Mouse (Mus musculus) neural tube, embryonic 15.5 days (tissue): ENCODE results near the gene Ptpn3. TPM values are rescaled to one million over a fixed set of nuclear protein-coding genes. Genes with fewer than 3 reads are reported as not detected.
"Not testable (repeated sequence)": the region's sequence is repeated elsewhere in the genome, so short reads cannot be mapped to it uniquely, and the experiment has no call there.

ENCODE experiments used
- ATAC-seq: fragments of 200-750 bp; cut with Nextera tagmentation; 2 replicates; pipeline ENCODE4 v1.8.0; 2017; ENCODE audit warnings: mild to moderate bottlenecking, moderate TSS enrichment, moderate library complexity; ENCODE audit not compliant: low FRiP score
- H3K27ac ChIP-seq: fragments of 300-500 bp; sonication (generic); replicated peaks from 2 replicates; pipeline ENCODE4 v1.5.1; 2015; ENCODE audit warnings: mild to moderate bottlenecking, inconsistent platforms
- H3K27me3 ChIP-seq: fragments of 300-500 bp; sonication (generic); replicated peaks from 2 replicates; pipeline ENCODE4 v1.6.1; 2015; ENCODE audit warnings: inconsistent platforms
- H3K36me3 ChIP-seq: fragments of 300-500 bp; sonication (generic); 2 replicates; pipeline ENCODE4 v1.6.1; 2015; ENCODE audit warnings: inconsistent platforms
- H3K4me1 ChIP-seq: fragments of 300-500 bp; sonication (generic); 2 replicates; pipeline ENCODE4 v1.6.1; 2015; ENCODE audit warnings: inconsistent platforms
- H3K4me2 ChIP-seq: fragments of 300-500 bp; sonication (generic); 2 replicates; pipeline ENCODE4 v1.6.1; 2015; ENCODE audit warnings: inconsistent platforms, mild to moderate bottlenecking, moderate library complexity
- H3K4me3 ChIP-seq: fragments of 300-500 bp; sonication (generic); replicated peaks from 2 replicates; pipeline ENCODE4 v1.5.1; 2015; ENCODE audit warnings: mild to moderate bottlenecking, inconsistent platforms
- H3K9ac ChIP-seq: fragments of 300-500 bp; sonication (generic); replicated peaks from 2 replicates; pipeline ENCODE4 v1.6.1; 2015; ENCODE audit warnings: mild to moderate bottlenecking, inconsistent platforms
- H3K9me3 ChIP-seq: fragments of 300-500 bp; sonication (generic); replicated peaks from 2 replicates; pipeline ENCODE4 v1.6.1; 2016; ENCODE audit warnings: inconsistent platforms
- WGBS: fragments of 180-500 bp; shearing (Covaris S2); methylation state at CpG from one replicate; pipeline ENCODE4 v1.1.7; 2015; ENCODE audit warnings: mixed read lengths; 5-methylcytosine and 5-hydroxymethylcytosine counted together
- polyA plus RNA-seq: library from polyadenylated mRNA; unstranded; fragments of >200 nt; fragmentation: Nextera tagmentation; extraction: Ambion mirVana; gene quantifications from 2 replicates; pipeline ENCODE4 v1.2.1, GENCODE M21; 2015

Gene Ptpn3
- polyA plus RNA-seq, 1 experiment from 2014 or later = 3.9 TPM

DNA sequence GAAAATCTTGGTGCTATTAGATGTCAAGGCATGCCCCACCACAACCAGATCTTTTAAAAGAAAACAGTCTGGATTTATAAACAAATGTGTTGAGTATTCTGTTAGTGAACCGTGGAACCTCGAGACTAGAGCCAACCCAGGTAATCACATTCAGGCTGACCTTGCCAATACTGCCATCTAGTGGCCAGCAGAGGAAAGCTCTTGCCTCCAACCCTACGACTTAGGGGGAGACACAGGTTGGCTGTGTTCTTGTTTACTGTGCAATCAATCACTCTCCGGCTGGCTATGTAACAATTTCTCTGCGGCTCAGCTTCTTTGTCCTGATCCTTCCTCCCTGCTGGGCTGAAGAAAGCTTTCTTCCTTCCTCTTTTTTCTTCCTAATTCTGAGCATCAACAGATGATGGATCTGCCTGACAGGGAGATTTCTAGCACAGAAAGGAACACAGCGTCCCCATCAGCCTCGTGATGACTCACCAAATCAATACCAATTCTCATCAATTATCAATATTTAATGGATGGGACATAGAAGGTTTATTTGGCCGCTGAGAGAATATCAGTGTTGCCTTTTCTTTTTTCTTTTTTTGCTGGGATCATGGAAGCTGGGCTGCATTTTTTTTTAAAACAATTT lies 26.4 kb downstream of the Ptpn3 start:
- Histone ChIP-seq H3K27ac (no peak overlapping the region; the same call in 1 of the 2 replicates), H3K4me1 (peaks cover 18% of the 10 kb centered on the region)
- 4% methylated on average over 8 of the region's 8 CpGs for WGBS

DNA sequence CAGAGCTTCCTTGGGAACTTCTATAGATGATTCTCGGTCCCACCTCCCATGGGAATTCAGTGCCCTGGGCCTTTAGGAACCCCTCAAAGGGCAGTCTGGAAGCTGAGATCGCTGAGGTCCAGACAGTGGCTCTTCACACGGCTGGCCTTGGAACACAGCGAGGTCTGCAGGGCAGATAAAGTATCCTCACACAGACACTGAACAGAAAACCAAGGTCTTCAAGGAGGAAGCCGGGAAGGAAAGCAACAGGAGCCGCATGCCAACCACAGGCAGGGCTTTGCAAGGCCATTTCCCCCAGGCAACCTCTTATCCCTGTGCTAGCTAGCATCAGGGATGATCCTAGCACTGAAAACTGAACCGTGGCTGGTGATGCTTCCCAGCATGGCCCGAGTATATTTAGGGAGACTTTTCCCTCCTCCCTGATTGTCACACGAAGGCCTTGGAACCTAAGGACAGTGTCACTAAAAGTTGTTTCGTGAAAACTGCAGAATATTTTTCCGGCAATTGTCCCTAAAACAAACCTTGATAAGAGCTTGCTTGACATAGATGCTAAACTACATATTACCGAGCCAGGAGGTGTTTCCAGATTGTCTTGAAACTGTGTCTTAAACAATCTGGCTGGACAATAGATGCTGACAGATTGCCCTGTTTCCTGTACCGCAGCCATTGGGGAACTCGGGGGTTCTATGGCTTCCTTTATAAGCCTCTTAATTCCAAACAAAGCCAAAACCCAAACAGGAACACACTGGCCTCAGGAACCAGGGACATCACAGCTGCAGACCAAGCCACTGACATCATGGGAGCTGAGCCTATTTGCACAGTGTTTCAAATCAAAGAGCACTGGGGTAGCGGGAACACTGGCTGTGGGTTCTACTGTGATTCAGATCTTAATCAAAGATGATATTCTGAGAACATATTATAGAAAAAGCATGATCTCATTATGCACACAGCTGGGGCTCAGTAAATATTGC lies 27.8 kb downstream of the Ptpn3 start:
- 46% methylated on average over 15 of the region's 15 CpGs for WGBS
- ATAC-seq = no peak
- H3K9ac ChIP-seq = no peak overlapping the region
- H3K4me3 ChIP-seq = no peak overlapping the region
- H3K27me3 ChIP-seq = no peaks in the 10 kb centered on the region
- no peak overlapping the region for H3K4me2 ChIP-seq
- no peaks in the 10 kb centered on the region for H3K9me3 ChIP-seq
- peaks cover 15% of the 10 kb centered on the region for H3K4me1 ChIP-seq
- no peak overlapping the region for H3K27ac ChIP-seq
- no peaks in the 10 kb centered on the region for H3K36me3 ChIP-seq

More for the DNA sequence above, 26.4 kb downstream of the Ptpn3 start:
- no peak overlapping the region for H3K9ac ChIP-seq
- no peaks in the 10 kb centered on the region for H3K27me3 ChIP-seq
- H3K4me2 ChIP-seq = peak overlapping the region; percentile 32; the same call in 1 of the 2 replicates
- H3K9me3 ChIP-seq = no peaks in the 10 kb centered on the region
- H3K4me3 ChIP-seq = no peak overlapping the region
- H3K36me3 ChIP-seq = no peaks in the 10 kb centered on the region
- peak; percentile 93 for ATAC-seq

DNA sequence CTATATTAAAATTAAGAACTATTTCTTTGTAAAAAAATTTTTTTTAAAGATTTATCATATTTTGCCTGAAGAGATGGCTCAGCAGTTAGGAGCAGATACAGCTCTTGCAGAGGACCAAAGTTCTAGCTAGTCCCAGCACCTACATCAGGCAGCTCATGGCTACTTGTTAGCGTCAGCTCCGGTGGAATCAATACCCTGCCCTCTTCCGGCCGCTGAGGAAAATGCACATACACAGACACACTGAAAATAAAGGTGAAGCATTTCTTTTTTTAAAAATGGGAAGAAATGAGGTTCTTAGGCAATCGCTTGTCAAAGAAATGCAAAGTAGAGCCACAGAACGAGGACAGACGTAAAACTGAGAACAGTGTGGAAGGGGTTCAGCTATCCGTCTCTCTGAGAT lies 30.6 kb downstream of the Ptpn3 start:
- peaks cover 15% of the 10 kb centered on the region for H3K4me1 ChIP-seq
- H3K9ac ChIP-seq = no peak overlapping the region
- no peak overlapping the region for H3K4me2 ChIP-seq
- H3K36me3 ChIP-seq = no peaks in the 10 kb centered on the region
- no peak overlapping the region for H3K4me3 ChIP-seq
- no peak for ATAC-seq
- H3K27ac ChIP-seq = no peak overlapping the region
- WGBS = 85% methylated on average over 8 of the region's 8 CpGs
- H3K27me3 ChIP-seq = no peaks in the 10 kb centered on the region
- no peaks in the 10 kb centered on the region for H3K9me3 ChIP-seq

DNA sequence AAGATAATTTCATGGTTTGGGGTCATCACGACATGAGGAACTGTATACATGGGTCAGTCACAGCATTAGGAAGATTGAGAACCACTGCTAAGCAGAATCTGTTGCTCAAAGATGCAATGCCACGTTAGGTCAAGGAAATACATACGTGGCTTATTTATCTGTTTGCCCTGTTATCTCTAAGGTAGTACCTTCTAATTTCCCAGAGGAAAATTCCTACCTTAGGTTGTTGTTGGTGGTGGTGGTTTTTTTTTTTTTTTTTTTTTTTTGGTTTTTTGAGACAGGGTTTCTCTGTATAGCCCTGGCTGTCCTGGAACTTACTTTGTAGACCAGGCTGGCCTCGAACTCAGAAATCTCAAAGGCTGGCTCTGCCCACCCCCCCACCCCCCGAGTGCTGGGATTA lies 31.1 kb downstream of the Ptpn3 start:
- H3K4me3 ChIP-seq, H3K36me3 ChIP-seq, H3K9ac ChIP-seq, ATAC-seq, H3K4me2 ChIP-seq, H3K27ac ChIP-seq, H3K27me3 ChIP-seq, H3K9me3 ChIP-seq: not testable (repeated sequence)
- 98% methylated on average over 5 of the region's 5 CpGs for whole genome bisulfite sequencing
- peaks cover 13% of the 10 kb centered on the region for H3K4me1 ChIP-seq

DNA sequence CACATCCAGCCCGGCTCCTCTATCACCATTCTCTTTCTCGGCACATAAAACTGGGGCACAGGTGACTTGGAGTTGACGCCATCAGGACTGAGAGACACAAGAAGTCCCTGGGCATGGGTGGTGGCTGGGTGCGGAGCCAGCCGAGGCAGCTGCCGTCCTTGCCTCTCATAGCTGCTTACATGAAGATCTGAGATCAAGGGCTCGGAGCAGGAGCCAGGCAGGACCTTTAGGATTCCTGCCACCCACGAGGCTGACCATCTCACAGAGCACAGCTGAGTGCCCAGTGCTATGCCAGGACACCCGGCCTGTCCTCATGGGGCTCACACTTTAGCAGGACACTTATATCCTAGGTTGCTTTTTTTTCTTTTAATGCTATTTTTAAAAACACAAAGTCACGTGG lies 32.3 kb downstream of the Ptpn3 start:
- no peak overlapping the region for H3K4me2 ChIP-seq
- H3K27ac ChIP-seq = no peak overlapping the region
- H3K4me1 ChIP-seq = peaks cover 6% of the 10 kb centered on the region; the same call in 1 of the 2 replicates
- WGBS = 92% methylated on average over 10 of the region's 10 CpGs
- ATAC-seq = no peak
- no peaks in the 10 kb centered on the region for H3K36me3 ChIP-seq
- H3K4me3 ChIP-seq = no peak overlapping the region
- H3K27me3 ChIP-seq = no peaks in the 10 kb centered on the region
- H3K9me3 ChIP-seq = no peaks in the 10 kb centered on the region
- no peak overlapping the region for H3K9ac ChIP-seq

DNA sequence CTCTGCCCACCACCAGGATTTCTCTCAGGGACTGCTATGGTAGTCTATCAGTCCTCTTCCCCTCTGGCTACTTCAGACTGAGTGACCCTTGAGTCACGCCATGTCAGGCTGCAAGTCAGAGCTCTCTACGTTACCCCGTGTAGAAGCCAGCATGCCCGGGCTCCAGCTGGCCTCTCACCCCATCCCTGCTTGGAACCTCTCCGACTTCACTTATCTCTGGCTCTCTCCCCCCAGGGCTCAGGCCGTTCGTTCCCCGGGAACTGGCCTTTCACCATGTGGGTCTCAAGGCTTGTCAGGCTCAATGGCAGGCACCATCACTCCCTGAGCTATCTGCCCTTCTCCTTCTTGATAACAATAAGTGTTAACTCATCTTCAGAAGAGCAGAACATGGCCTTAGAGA lies 33.3 kb downstream of the Ptpn3 start:
- no peak overlapping the region for H3K4me2 ChIP-seq
- H3K4me1 ChIP-seq = 0 out of 2 replicates have a peak, but pooled peaks cover 2% of the 10 kb centered on the region
- no peak overlapping the region for H3K9ac ChIP-seq
- H3K9me3 ChIP-seq = no peaks in the 10 kb centered on the region
- ATAC-seq = no peak
- WGBS = 88% methylated on average over 8 of the region's 8 CpGs
- no peaks in the 10 kb centered on the region for H3K36me3 ChIP-seq
- no peak overlapping the region for H3K4me3 ChIP-seq
- H3K27ac ChIP-seq = no peak overlapping the region
- H3K27me3 ChIP-seq = no peaks in the 10 kb centered on the region

DNA sequence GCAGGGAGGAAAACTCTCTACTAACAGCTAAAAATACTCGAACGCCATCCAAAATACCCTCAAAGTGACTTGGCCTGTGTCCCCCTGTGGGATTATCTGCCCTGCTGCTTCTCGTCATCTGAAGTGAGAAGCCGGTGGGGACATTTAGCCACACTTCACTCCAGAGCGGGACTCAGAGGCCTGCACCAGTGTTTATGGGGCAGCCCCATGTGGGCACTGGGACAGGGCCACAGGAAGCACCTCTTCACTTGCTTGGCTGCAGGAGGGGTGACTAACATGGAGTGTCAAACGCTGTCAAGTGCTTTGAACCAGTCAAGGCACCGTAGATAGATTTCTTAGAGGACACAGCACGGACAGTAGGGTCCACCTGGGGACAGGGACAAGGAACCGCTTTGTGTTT lies 35.2 kb downstream of the Ptpn3 start:
- H3K9ac ChIP-seq = no peak overlapping the region
- no peak overlapping the region for H3K27ac ChIP-seq
- H3K4me3 ChIP-seq = no peak overlapping the region
- no peak overlapping the region for H3K4me2 ChIP-seq
- no peak for ATAC-seq
- 88% methylated on average over 9 of the region's 9 CpGs for WGBS
- no peaks in the 10 kb centered on the region for H3K36me3 ChIP-seq
- no peaks in the 10 kb centered on the region for H3K27me3 ChIP-seq
- H3K4me1 ChIP-seq = peaks cover 7% of the 10 kb centered on the region; the same call in 1 of the 2 replicates
- no peaks in the 10 kb centered on the region for H3K9me3 ChIP-seq

DNA sequence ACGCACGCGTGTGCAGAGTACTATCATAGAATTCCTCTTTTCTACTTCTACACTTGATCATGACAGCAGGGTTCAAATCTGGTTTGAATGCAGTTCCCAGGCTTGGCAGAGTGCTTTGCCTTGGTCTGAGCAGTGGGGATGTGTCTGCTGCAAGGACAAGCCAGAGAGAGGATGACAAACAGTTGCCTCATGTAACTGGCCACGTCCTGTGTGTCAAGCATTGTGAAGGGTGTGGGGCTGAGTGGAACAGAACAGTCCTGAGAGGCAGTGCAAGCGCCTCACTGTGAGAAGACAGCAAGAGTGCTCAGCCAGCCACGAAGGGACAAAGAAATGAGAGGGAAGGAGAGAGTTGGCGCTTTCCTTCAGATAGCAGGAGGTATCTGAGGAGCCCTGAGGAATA lies 37.9 kb downstream of the Ptpn3 start:
- no peaks in the 10 kb centered on the region for H3K36me3 ChIP-seq
- no peak overlapping the region for H3K4me2 ChIP-seq
- no peaks in the 10 kb centered on the region for H3K27me3 ChIP-seq
- peaks cover 9% of the 10 kb centered on the region for H3K4me1 ChIP-seq
- WGBS = 81% methylated on average over 7 of the region's 7 CpGs
- no peak overlapping the region for H3K9ac ChIP-seq
- no peak for ATAC-seq
- no peak overlapping the region for H3K4me3 ChIP-seq
- no peak overlapping the region for H3K27ac ChIP-seq
- no peaks in the 10 kb centered on the region for H3K9me3 ChIP-seq

DNA sequence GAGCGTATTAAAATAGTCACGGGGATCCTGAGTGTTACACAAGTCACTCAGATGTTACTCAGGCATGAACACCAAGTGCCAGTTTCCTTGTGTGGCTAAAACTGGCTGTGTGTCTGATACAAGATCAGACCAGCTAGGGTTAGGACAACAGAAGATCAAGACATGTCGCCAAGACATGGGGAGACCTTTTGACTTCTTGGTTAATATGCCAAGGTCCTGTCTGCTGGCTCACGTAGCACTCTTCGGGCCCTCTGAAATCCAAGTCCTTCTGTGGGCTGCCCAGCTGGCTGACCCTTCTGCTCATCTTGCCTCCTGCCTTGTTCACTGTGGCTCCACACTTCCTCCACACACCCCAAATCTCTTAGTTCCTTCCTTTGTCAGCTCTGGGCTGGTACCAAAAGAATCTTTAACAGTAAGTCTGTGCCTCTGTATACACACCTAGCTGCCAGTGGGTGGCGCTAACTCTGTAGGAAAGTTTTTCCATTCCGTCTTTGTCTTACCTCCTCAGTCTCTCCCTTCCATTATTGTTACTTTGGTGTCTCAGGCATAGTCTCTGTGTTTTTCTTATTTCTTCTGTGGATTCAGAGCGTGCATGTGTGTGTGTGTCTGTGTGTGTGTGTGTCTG lies 38.5 kb downstream of the Ptpn3 start:
- Histone ChIP-seq H3K27me3 (no peaks in the 10 kb centered on the region), H3K4me1 (peaks cover 14% of the 10 kb centered on the region), H3K9me3 (no peaks in the 10 kb centered on the region), H3K9ac (no peak overlapping the region), H3K4me2 (no peak overlapping the region), H3K36me3 (no peaks in the 10 kb centered on the region), H3K27ac (no peak overlapping the region), H3K4me3 (no peak overlapping the region)
- whole genome bisulfite sequencing = 78% methylated on average over 8 of the region's 8 CpGs
- ATAC-seq = no peak

DNA sequence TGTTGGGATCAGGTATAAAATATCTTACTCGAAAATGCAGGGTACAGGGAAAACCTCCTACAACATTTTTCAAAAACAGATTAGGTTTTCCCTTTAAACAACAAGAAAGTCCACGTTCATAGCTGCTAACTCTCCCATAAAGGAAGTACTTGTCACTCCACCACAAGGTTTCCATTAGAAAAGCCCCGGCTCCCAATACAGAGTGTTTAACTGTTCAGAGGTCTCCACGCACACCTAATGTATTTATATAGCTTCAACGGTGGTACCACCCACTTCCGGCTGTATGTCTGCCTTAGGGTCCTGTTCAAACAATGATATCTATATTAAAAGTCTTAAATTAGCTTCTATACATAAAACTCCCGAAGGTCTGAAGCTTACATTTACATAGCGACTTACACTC lies 39.2 kb downstream of the Ptpn3 start:
- no peak overlapping the region for H3K4me2 ChIP-seq
- no peak for ATAC-seq
- 80% methylated on average over 8 of the region's 8 CpGs for WGBS
- H3K9me3 ChIP-seq = no peaks in the 10 kb centered on the region
- H3K36me3 ChIP-seq = no peaks in the 10 kb centered on the region
- no peak overlapping the region for H3K4me3 ChIP-seq
- no peak overlapping the region for H3K9ac ChIP-seq
- H3K27me3 ChIP-seq = no peaks in the 10 kb centered on the region
- H3K27ac ChIP-seq = no peak overlapping the region
- H3K4me1 ChIP-seq = peaks cover 17% of the 10 kb centered on the region

DNA sequence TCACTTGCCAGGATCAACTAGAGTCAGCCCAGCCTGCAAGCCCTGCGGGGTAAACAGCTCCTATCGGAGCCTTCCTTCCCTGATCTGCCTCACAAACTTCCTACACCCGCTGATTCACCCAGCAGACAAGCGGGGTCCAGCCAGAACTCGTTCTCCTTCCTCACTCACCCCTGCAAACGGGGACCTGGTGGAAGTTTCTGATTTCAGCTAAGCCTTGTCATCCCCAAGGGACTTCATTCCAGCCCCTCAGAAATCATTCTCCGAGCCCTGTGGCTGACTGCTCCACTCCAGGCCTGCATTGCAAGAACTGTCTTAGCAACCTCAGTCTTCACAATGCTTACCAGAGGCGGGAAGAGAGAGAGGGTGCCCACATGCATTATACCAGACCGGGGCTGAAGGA lies 39.8 kb downstream of the Ptpn3 start:
- Histone ChIP-seq H3K27ac (no peak overlapping the region), H3K9me3 (no peaks in the 10 kb centered on the region), H3K4me3 (no peak overlapping the region), H3K36me3 (no peaks in the 10 kb centered on the region), H3K4me1 (peaks cover 17% of the 10 kb centered on the region), H3K4me2 (no peak overlapping the region), H3K9ac (no peak overlapping the region), H3K27me3 (no peaks in the 10 kb centered on the region)
- WGBS = 70% methylated on average over 9 of the region's 9 CpGs
- no peak for ATAC-seq
